Mouse (Mus musculus) limb, embryonic 10.5 days (tissue): ENCODE data around the gene Tctex1d1. TPM values are rescaled to one million over a fixed set of nuclear protein-coding genes. Genes with fewer than 3 reads are reported as not detected.

ENCODE experiments used
- DNase-seq: peaks from one replicate; pipeline ENCODE4 v3.0.0-alpha.2; 2017; ENCODE audit warnings: low spot score
- H3K27ac ChIP-seq: fragments of 300-500 bp; sonication (generic); 2 replicates; pipeline ENCODE4 v1.5.1; 2016; ENCODE audit warnings: mild to moderate bottlenecking
- H3K27me3 ChIP-seq: fragments of 300-500 bp; sonication (generic); 2 replicates; pipeline ENCODE4 v1.6.1; 2016; ENCODE audit warnings: low read depth, mild to moderate bottlenecking; ENCODE audit not compliant: poor library complexity, severe bottlenecking
- H3K36me3 ChIP-seq: fragments of 300-500 bp; sonication (generic); 2 replicates; pipeline ENCODE4 v1.6.1; 2016; ENCODE audit warnings: mild to moderate bottlenecking, moderate library complexity
- H3K4me1 ChIP-seq: fragments of 300-500 bp; sonication (generic); 2 replicates; pipeline ENCODE4 v1.6.1; 2016
- H3K4me3 ChIP-seq: fragments of 300-500 bp; sonication (generic); 2 replicates; pipeline ENCODE4 v1.5.1; 2016; ENCODE audit warnings: mild to moderate bottlenecking, moderate library complexity
- H3K9me3 ChIP-seq: fragments of 300-500 bp; sonication (generic); replicated peaks from 2 replicates; pipeline ENCODE4 v1.6.1; 2016; ENCODE audit warnings: mild to moderate bottlenecking
- WGBS: fragments of 180-500 bp; shearing (Covaris S2); methylation state at CpG from one replicate; pipeline ENCODE4 v1.1.7; 2016; 5-methylcytosine and 5-hydroxymethylcytosine counted together
- polyA plus RNA-seq: library from polyadenylated mRNA; unstranded; fragments of >200 nt; fragmentation: Nextera tagmentation; extraction: Ambion mirVana; gene quantifications from 2 replicates; pipeline ENCODE4 v1.2.1, GENCODE M21; 2016

Gene Tctex1d1
- polyA plus RNA-seq, 1 experiment from 2014 or later, result 0.10 TPM

GRCm38 (mm10) chr4:102972071-102972470 lies 6.3 kb upstream of the Tctex1d1 start:
- DNase-seq, result no peak

GRCm38 (mm10) chr4:102974172-102974571 lies 4.2 kb upstream of the Tctex1d1 start:
- H3K4me3 ChIP-seq, result no peak overlapping the region
- peaks cover 22% of the 10 kb centered on the region for H3K27me3 ChIP-seq
- H3K36me3 ChIP-seq, result no peaks in the 10 kb centered on the region
- H3K27ac ChIP-seq, result no peak overlapping the region
- 52% methylated on average over 5 of the region's 5 CpGs for WGBS
- H3K9me3 ChIP-seq, result no peaks in the 10 kb centered on the region
- H3K4me1 ChIP-seq, result peaks cover 33% of the 10 kb centered on the region
- DNase-seq, result no peak

More at GRCm38 (mm10) chr4:102972071-102972470, 6.3 kb upstream of the Tctex1d1 start:
- H3K4me1 ChIP-seq, result peaks cover 18% of the 10 kb centered on the region
- 0 out of 2 replicates have a peak, but pooled peaks cover 4% of the 10 kb centered on the region for H3K27me3 ChIP-seq
- H3K9me3 ChIP-seq, result no peaks in the 10 kb centered on the region
- no peak overlapping the region for H3K27ac ChIP-seq
- WGBS, result 84% methylated on average over 3 of the region's 3 CpGs
- no peaks in the 10 kb centered on the region for H3K36me3 ChIP-seq
- no peak overlapping the region for H3K4me3 ChIP-seq

GRCm38 (mm10) chr4:102976290-102977275 lies 1.8 kb upstream of the Tctex1d1 start:
- no peak overlapping the region for H3K27ac ChIP-seq
- peaks cover 34% of the 10 kb centered on the region for H3K4me1 ChIP-seq
- H3K9me3 ChIP-seq, result no peaks in the 10 kb centered on the region
- no peak overlapping the region for H3K4me3 ChIP-seq
- H3K36me3 ChIP-seq, result no peaks in the 10 kb centered on the region
- peaks cover 41% of the 10 kb centered on the region for H3K27me3 ChIP-seq
- no peak for DNase-seq
- WGBS, result 44% methylated on average over 12 of the region's 12 CpGs

GRCm38 (mm10) chr4:102977778-102978321 lies 556 bp upstream of the Tctex1d1 start:
- Histone ChIP-seq H3K9me3 (no peaks in the 10 kb centered on the region), H3K4me3 (peak overlapping the region; percentile 50), H3K27me3 (peaks cover 42% of the 10 kb centered on the region), H3K27ac (no peak overlapping the region), H3K36me3 (no peaks in the 10 kb centered on the region), H3K4me1 (peaks cover 34% of the 10 kb centered on the region)
- 8% methylated on average over 16 of the region's 16 CpGs for WGBS
- peak; percentile 47 for DNase-seq

GRCm38 (mm10) chr4:102979385-102979784 lies 979 bp downstream of the Tctex1d1 start:
- H3K9me3 ChIP-seq, result no peaks in the 10 kb centered on the region
- H3K27me3 ChIP-seq, result peaks cover 42% of the 10 kb centered on the region
- peaks cover 33% of the 10 kb centered on the region for H3K4me1 ChIP-seq
- DNase-seq, result no peak
- no peak overlapping the region for H3K27ac ChIP-seq
- H3K36me3 ChIP-seq, result no peaks in the 10 kb centered on the region
- H3K4me3 ChIP-seq, result peak overlapping the region; percentile 50; the same call in 1 of the 2 replicates
- WGBS, result 69% methylated on average over 5 of the region's 5 CpGs

GRCm38 (mm10) chr4:102981709-102982108 lies 3.3 kb downstream of the Tctex1d1 start:
- Histone ChIP-seq H3K36me3 (no peaks in the 10 kb centered on the region), H3K4me3 (no peak overlapping the region), H3K4me1 (peaks cover 19% of the 10 kb centered on the region), H3K27me3 (peaks cover 38% of the 10 kb centered on the region), H3K27ac (no peak overlapping the region), H3K9me3 (no peaks in the 10 kb centered on the region)
- 87% methylated on average over 8 of the region's 8 CpGs for WGBS
- DNase-seq, result no peak

GRCm38 (mm10) chr4:102986173-102986572 lies 7.8 kb downstream of the Tctex1d1 start:
- 0 out of 2 replicates have a peak, but pooled peaks cover 5% of the 10 kb centered on the region for H3K27me3 ChIP-seq
- no peak overlapping the region for H3K27ac ChIP-seq
- peak; percentile 36 for DNase-seq
- H3K4me3 ChIP-seq, result no peak overlapping the region
- WGBS, result 71% methylated on average over 7 of the region's 7 CpGs
- H3K36me3 ChIP-seq, result no peaks in the 10 kb centered on the region
- H3K9me3 ChIP-seq, result no peaks in the 10 kb centered on the region
- H3K4me1 ChIP-seq, result peaks cover 8% of the 10 kb centered on the region; the same call in 1 of the 2 replicates

GRCm38 (mm10) chr4:102986917-102987316 lies 8.5 kb downstream of the Tctex1d1 start:
- WGBS, result 0% methylated on average over 2 of the region's 2 CpGs
- H3K4me1 ChIP-seq, result peaks cover 16% of the 10 kb centered on the region
- no peaks in the 10 kb centered on the region for H3K27me3 ChIP-seq
- no peaks in the 10 kb centered on the region for H3K9me3 ChIP-seq
- no peaks in the 10 kb centered on the region for H3K36me3 ChIP-seq
- peak; percentile 68 for DNase-seq
- no peak overlapping the region for H3K27ac ChIP-seq
- no peak overlapping the region for H3K4me3 ChIP-seq

- Histone ChIP-seq H3K27ac (no peak overlapping the region), H3K9me3 (no peaks in the 10 kb centered on the region), H3K4me3 (no peak overlapping the region), H3K36me3 (no peaks in the 10 kb centered on the region), H3K4me1 (peaks cover 16% of the 10 kb centered on the region), H3K27me3 (no peaks in the 10 kb centered on the region)
- DNase-seq, result peak; percentile 28
- 44% methylated on average over 4 of the region's 4 CpGs for WGBS
Observed at GRCm38 (mm10) chr4:102987325-102987724, 8.9 kb downstream of the Tctex1d1 start.

GRCm38 (mm10) chr4:102987756-102988155 lies 9.3 kb downstream of the Tctex1d1 start:
- H3K27ac ChIP-seq, result no peak overlapping the region
- WGBS, result 91% methylated on average over 2 of the region's 2 CpGs
- H3K27me3 ChIP-seq, result no peaks in the 10 kb centered on the region
- H3K9me3 ChIP-seq, result no peaks in the 10 kb centered on the region
- H3K4me3 ChIP-seq, result no peak overlapping the region
- no peak for DNase-seq
- H3K4me1 ChIP-seq, result peaks cover 16% of the 10 kb centered on the region
- no peaks in the 10 kb centered on the region for H3K36me3 ChIP-seq

GRCm38 (mm10) chr4:102988526-102988925 lies 10.1 kb downstream of the Tctex1d1 start:
- Histone ChIP-seq H3K9me3 (no peaks in the 10 kb centered on the region), H3K4me1 (peaks cover 16% of the 10 kb centered on the region), H3K27me3 (no peaks in the 10 kb centered on the region), H3K36me3 (no peaks in the 10 kb centered on the region), H3K27ac (no peak overlapping the region), H3K4me3 (no peak overlapping the region)
- 68% methylated on average over 6 of the region's 6 CpGs for WGBS
- peak; percentile 28 for DNase-seq

GRCm38 (mm10) chr4:102989391-102989790 lies 11.0 kb downstream of the Tctex1d1 start:
- H3K36me3 ChIP-seq, result no peaks in the 10 kb centered on the region
- peaks cover 16% of the 10 kb centered on the region for H3K4me1 ChIP-seq
- DNase-seq, result peak; percentile 15
- H3K4me3 ChIP-seq, result no peak overlapping the region
- H3K27ac ChIP-seq, result no peak overlapping the region
- no peaks in the 10 kb centered on the region for H3K9me3 ChIP-seq
- H3K27me3 ChIP-seq, result no peaks in the 10 kb centered on the region
- WGBS, result 88% methylated on average over 5 of the region's 5 CpGs

GRCm38 (mm10) chr4:102990016-102990415 lies 11.6 kb downstream of the Tctex1d1 start:
- no peaks in the 10 kb centered on the region for H3K27me3 ChIP-seq
- 70% methylated on average over 4 of the region's 4 CpGs for WGBS
- H3K4me3 ChIP-seq, result no peak overlapping the region
- no peak overlapping the region for H3K27ac ChIP-seq
- no peaks in the 10 kb centered on the region for H3K36me3 ChIP-seq
- no peaks in the 10 kb centered on the region for H3K9me3 ChIP-seq
- DNase-seq, result no peak
- H3K4me1 ChIP-seq, result peaks cover 16% of the 10 kb centered on the region
